Mouse (Mus musculus) bone marrow, adult 2 months (tissue): ENCODE measurements around the gene Olfr27.

Experiments
- CTCF ChIP-seq: fragments of 200-500 bp; IDR thresholded peaks from 2 replicates; pipeline ENCODE4 v1.5.1; 2011; ENCODE audit warnings: low read length, control low read depth; ENCODE audit not compliant: control insufficient read depth, insufficient read depth
- POLR2A ChIP-seq: fragments of 200-500 bp; IDR thresholded peaks from 2 replicates; pipeline ENCODE4 v1.6.1; 2011; ENCODE audit warnings: low read depth, mild to moderate bottlenecking, control low read depth, low read length, borderline replicate concordance; ENCODE audit not compliant: control insufficient read depth

DNA sequence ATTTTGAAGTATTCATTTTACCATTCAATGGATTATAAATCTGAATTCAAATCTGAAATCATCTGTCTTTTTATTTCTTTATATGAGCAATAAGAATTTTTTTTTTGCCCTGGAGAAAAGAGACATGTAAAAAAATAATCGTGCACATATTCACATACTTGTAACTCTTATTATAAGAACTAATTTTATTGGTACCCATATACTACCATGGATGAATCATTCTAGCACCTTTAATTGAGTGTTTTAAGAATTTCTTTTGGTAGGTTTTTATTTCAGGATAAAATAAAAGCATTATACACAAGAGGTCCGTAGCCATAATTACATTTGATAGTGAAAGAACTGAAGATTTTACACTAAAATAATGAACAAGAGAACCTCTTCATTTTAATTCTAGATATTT is 49.1 kb upstream of the Olfr27 start, which contains the start of gene Olfr938:
- TF ChIP-seq POLR2A (no peak), CTCF (no peak)
